Mouse (Mus musculus) myocyte (in vitro differentiated cells): ENCODE data around the gene Tff3. TPM values are rescaled to one million over a fixed set of nuclear protein-coding genes. Genes with fewer than 3 reads are reported as not detected.

Source experiments
- H3K27me3 ChIP-seq: one replicate; pipeline ENCODE4 v1.6.1; 2011; ENCODE audit not compliant: control insufficient read depth, insufficient read depth, insufficient read length
- H3K36me3 ChIP-seq: one replicate; pipeline ENCODE4 v1.6.1; 2011; ENCODE audit not compliant: control insufficient read depth, insufficient read depth
- H3K4me2 ChIP-seq: one replicate; pipeline ENCODE4 v1.6.1; 2011; ENCODE audit warnings: low read depth, control low read depth
- H3K4me3 ChIP-seq: one replicate; pipeline ENCODE4 v1.5.1; 2011; ENCODE audit warnings: mild to moderate bottlenecking, control low read depth, moderate library complexity
- H3K79me2 ChIP-seq: one replicate; pipeline ENCODE4 v1.6.1; 2011; ENCODE audit not compliant: control insufficient read depth, insufficient read depth
- H3ac ChIP-seq: one replicate; pipeline ENCODE4 v1.6.1; 2011; ENCODE audit not compliant: control insufficient read depth, insufficient read length
- CEBPB ChIP-seq: IDR thresholded peaks from 2 replicates; pipeline ENCODE4 v1.6.1; 2011; ENCODE audit warnings: mild to moderate bottlenecking, moderate library complexity; ENCODE audit not compliant: poor library complexity, insufficient read depth, severe bottlenecking
- E2F4 ChIP-seq: IDR thresholded peaks from one replicate; pipeline ENCODE4 v1.6.1; 2011; ENCODE audit warnings: mild to moderate bottlenecking, control low read depth, moderate library complexity; ENCODE audit not compliant: insufficient read depth
- MAX ChIP-seq: IDR thresholded peaks from one replicate; pipeline ENCODE4 v1.6.1; 2011; ENCODE audit warnings: low read depth, mild to moderate bottlenecking, control low read depth
- MYOD1 ChIP-seq, 3 experiments: IDR thresholded peaks; one replicate each; pipeline ENCODE4 v1.6.1; 2011; ENCODE audit warnings: control low read depth in 2 of 3, low read depth in 2 of 3, mild to moderate bottlenecking in 2 of 3, moderate library complexity in 1 of 3; ENCODE audit not compliant: insufficient read length in 2 of 3, control insufficient read depth in 1 of 3
- MYOG ChIP-seq, 3 experiments: IDR thresholded peaks; one replicate each; pipeline ENCODE4 v1.6.1; 2011; ENCODE audit warnings: control low read depth in 2 of 3, low read depth in 2 of 3, mild to moderate bottlenecking in 2 of 3; ENCODE audit not compliant: insufficient read length in 2 of 3, control insufficient read depth in 1 of 3, insufficient read depth in 1 of 3
- POLR2A ChIP-seq: IDR thresholded peaks from one replicate; pipeline ENCODE4 v1.6.1; 2011; ENCODE audit warnings: low read depth, mild to moderate bottlenecking, control low read depth, moderate library complexity; ENCODE audit not compliant: insufficient read length
- POLR2AphosphoS2 ChIP-seq: IDR thresholded peaks from one replicate; pipeline ENCODE4 v1.6.1; 2011; ENCODE audit warnings: low read depth, control low read depth; ENCODE audit not compliant: insufficient read length
- REST ChIP-seq: IDR thresholded peaks from one replicate; pipeline ENCODE4 v1.6.1; 2011; ENCODE audit warnings: mild to moderate bottlenecking, control low read depth, moderate library complexity; ENCODE audit not compliant: insufficient read depth, insufficient read length
- SRF ChIP-seq: IDR thresholded peaks from one replicate; pipeline ENCODE4 v1.6.1; 2011; ENCODE audit warnings: low read depth; ENCODE audit not compliant: control insufficient read depth, insufficient read length
- TCF12 ChIP-seq: IDR thresholded peaks from one replicate; pipeline ENCODE4 v1.6.1; 2011; ENCODE audit warnings: mild to moderate bottlenecking, control low read depth; ENCODE audit not compliant: poor library complexity, insufficient read depth, severe bottlenecking
- TCF3 ChIP-seq: IDR thresholded peaks from one replicate; pipeline ENCODE4 v1.6.1; 2011; ENCODE audit warnings: low read depth, control low read depth; ENCODE audit not compliant: insufficient read length
- USF1 ChIP-seq: IDR thresholded peaks from one replicate; pipeline ENCODE4 v1.6.1; 2011; ENCODE audit warnings: low read depth, mild to moderate bottlenecking, control low read depth, moderate library complexity
- polyA plus RNA-seq: library from polyadenylated mRNA; unstranded; fragments of >200 nt; fragmentation: generic; extraction: Trizol; gene quantifications from one replicate; pipeline ENCODE4 v1.2.1, GENCODE M21; 2012; ENCODE audit warnings: missing spikeins

Gene Tff3
- polyA plus RNA-seq, 1 experiment = not detected

- Histone ChIP-seq H3K27me3 (no peaks in the 10 kb centered on the region), H3K4me2 (no peak overlapping the region), H3K4me3 (no peak overlapping the region), H3K79me2 (no peaks in the 10 kb centered on the region), H3ac (no peak overlapping the region), H3K36me3 (no peaks in the 10 kb centered on the region)
- TF ChIP-seq CEBPB (no peak), MAX (no peak), TCF12 (no peak), USF1 (no peak), POLR2AphosphoS2 (no peak), MYOG (IDR thresholded peaks at IDR 0.05; ENCODE audit: control insufficient read depth in 1 of 3, insufficient read depth in 1 of 3, insufficient read length in 2 of 3, low read depth in 2 of 3) (no peak), MYOD1 (IDR thresholded peaks at IDR 0.05; ENCODE audit: control insufficient read depth in 1 of 3, insufficient read length in 2 of 3, low read depth in 2 of 3) (no peak), E2F4 (no peak)
Observed at GRCm38 (mm10) chr17:31091023-31091735, 38.3 kb downstream of the Tff3 start.

GRCm38 (mm10) chr17:31089848-31090247, 39.6 kb downstream of the Tff3 start:
- no peaks in the 10 kb centered on the region for H3K36me3 ChIP-seq
- H3K79me2 ChIP-seq = no peaks in the 10 kb centered on the region
- no peak overlapping the region for H3K4me3 ChIP-seq
- no peak overlapping the region for H3K4me2 ChIP-seq
- no peak overlapping the region for H3ac ChIP-seq
- no peaks in the 10 kb centered on the region for H3K27me3 ChIP-seq
- no peak for TF ChIP-seq REST
- no peak for TF ChIP-seq CEBPB
- TF ChIP-seq TCF12 = no peak
- TF ChIP-seq POLR2AphosphoS2 = no peak
- TF ChIP-seq MYOG (IDR thresholded peaks at IDR 0.05; ENCODE audit: control insufficient read depth in 1 of 3, insufficient read depth in 1 of 3, insufficient read length in 2 of 3, low read depth in 2 of 3) = no peak
- no peak for TF ChIP-seq POLR2A
- no peak for TF ChIP-seq TCF3
- TF ChIP-seq E2F4 = no peak
- TF ChIP-seq SRF = no peak
- TF ChIP-seq MYOD1 (IDR thresholded peaks at IDR 0.05; ENCODE audit: control insufficient read depth in 1 of 3, insufficient read length in 2 of 3, low read depth in 2 of 3) = no peak
- no peak for TF ChIP-seq MAX
- no peak for TF ChIP-seq USF1

- Histone ChIP-seq H3K27me3 (no peaks in the 10 kb centered on the region), H3ac (no peak overlapping the region), H3K4me2 (no peak overlapping the region), H3K4me3 (no peak overlapping the region), H3K79me2 (no peaks in the 10 kb centered on the region), H3K36me3 (no peaks in the 10 kb centered on the region)
- no peak for TF ChIP-seq TCF3
- no peak for TF ChIP-seq REST
Observed at GRCm38 (mm10) chr17:31088711-31089110, 40.7 kb downstream of the Tff3 start.

GRCm38 (mm10) chr17:31086196-31086595, 43.2 kb downstream of the Tff3 start:
- H3K27me3 ChIP-seq = no peaks in the 10 kb centered on the region
- TF ChIP-seq E2F4 = no peak
- no peaks in the 10 kb centered on the region for H3K36me3 ChIP-seq
- no peak overlapping the region for H3K4me2 ChIP-seq
- H3K4me3 ChIP-seq = no peak overlapping the region
- H3ac ChIP-seq = no peak overlapping the region
- no peaks in the 10 kb centered on the region for H3K79me2 ChIP-seq

- no peak overlapping the region for H3K4me2 ChIP-seq
- no peak overlapping the region for H3ac ChIP-seq
- no peaks in the 10 kb centered on the region for H3K27me3 ChIP-seq
- H3K4me3 ChIP-seq = no peak overlapping the region
- no peak for TF ChIP-seq TCF3
- no peaks in the 10 kb centered on the region for H3K79me2 ChIP-seq
- no peaks in the 10 kb centered on the region for H3K36me3 ChIP-seq
Observed at GRCm38 (mm10) chr17:31085519-31085918, 43.9 kb downstream of the Tff3 start.
